Mouse (Mus musculus): ENCODE data around the gene D430041D05Rik. TPM values are rescaled to one million over a fixed set of nuclear protein-coding genes. Genes with fewer than 3 reads are reported as not detected.
A peak's percentile ranks its signal among the peaks of the same experiment; 100 is the strongest.
"Not testable (repeated sequence)": the region's sequence is repeated elsewhere in the genome, so short reads cannot be mapped to it uniquely, and the experiment has no call there.

D430041D05Rik gene
- total RNA-seq, 2 experiments from 2014 or later = 81.2 to 87.4 TPM

- no peak for TF ChIP-seq CTCF (conservative IDR thresholded peaks at IDR 0.05)
- H3K27ac ChIP-seq = peak overlapping the region; percentile 70
- DNase-seq (ENCODE audit: low spot score in 2 of 2) = no peak
- H3K4me3 ChIP-seq = peak overlapping the region; percentile 82
Observed at GRCm38 (mm10) chr2:104121681-104122504, 288.9 kb downstream of the D430041D05Rik start.

GRCm38 (mm10) chr2:104120312-104120711 lies 290.5 kb downstream of the D430041D05Rik start:
- peak; percentile 15; the same call in 1 of the 2 replicates for TF ChIP-seq CTCF (conservative IDR thresholded peaks at IDR 0.05)
- DNase-seq (ENCODE audit: low spot score in 2 of 2) = no peak
- no peak overlapping the region for H3K4me3 ChIP-seq
- peak overlapping the region; percentile 39; the same call in 1 of the 2 replicates for H3K27ac ChIP-seq

- no peak for TF ChIP-seq CTCF (conservative IDR thresholded peaks at IDR 0.05)
- Histone ChIP-seq H3K4me3 (no peak overlapping the region), H3K27ac (no peak overlapping the region)
- no peak for DNase-seq (ENCODE audit: low spot score in 2 of 2)
Observed at GRCm38 (mm10) chr2:104119097-104119496, 291.7 kb downstream of the D430041D05Rik start.

- not testable (repeated sequence) for H3K27ac ChIP-seq; H3K4me3 ChIP-seq; DNase-seq (ENCODE audit: low spot score in 2 of 2)
Observed at GRCm38 (mm10) chr2:104117173-104117572, 293.6 kb downstream of the D430041D05Rik start.

GRCm38 (mm10) chr2:104114898-104115297 lies 295.9 kb downstream of the D430041D05Rik start:
- TF ChIP-seq CTCF (conservative IDR thresholded peaks at IDR 0.05) = no peak
- Histone ChIP-seq H3K27ac (no peak overlapping the region), H3K4me3 (no peak overlapping the region)
- no peak for DNase-seq (ENCODE audit: low spot score in 2 of 2)

- not testable (repeated sequence) for H3K4me3 ChIP-seq; DNase-seq (ENCODE audit: low spot score in 2 of 2); H3K27ac ChIP-seq
Observed at GRCm38 (mm10) chr2:104113563-104113962, 297.2 kb downstream of the D430041D05Rik start.

- H3K4me3 ChIP-seq; DNase-seq (ENCODE audit: low spot score in 2 of 2); H3K27ac ChIP-seq: not testable (repeated sequence)
Observed at GRCm38 (mm10) chr2:104111170-104111797, 299.5 kb downstream of the D430041D05Rik start.

GRCm38 (mm10) chr2:104110031-104110430 lies 300.8 kb downstream of the D430041D05Rik start:
- no peak overlapping the region for H3K27ac ChIP-seq
- TF ChIP-seq CTCF (conservative IDR thresholded peaks at IDR 0.05) = no peak
- no peak overlapping the region for H3K4me3 ChIP-seq
- no peak for DNase-seq (ENCODE audit: low spot score in 2 of 2)

GRCm38 (mm10) chr2:104109528-104109927 lies 301.3 kb downstream of the D430041D05Rik start:
- no peak overlapping the region for H3K4me3 ChIP-seq
- DNase-seq (ENCODE audit: low spot score in 2 of 2) = no peak
- no peak for TF ChIP-seq CTCF (conservative IDR thresholded peaks at IDR 0.05)
- no peak overlapping the region for H3K27ac ChIP-seq

GRCm38 (mm10) chr2:104109021-104109420 lies 301.8 kb downstream of the D430041D05Rik start:
- DNase-seq (ENCODE audit: low spot score in 2 of 2); H3K4me3 ChIP-seq; H3K27ac ChIP-seq: not testable (repeated sequence)

- no peak for DNase-seq (ENCODE audit: low spot score in 2 of 2)
- no peak for TF ChIP-seq CTCF (conservative IDR thresholded peaks at IDR 0.05)
- H3K27ac ChIP-seq = no peak overlapping the region
- H3K4me3 ChIP-seq = no peak overlapping the region
Observed at GRCm38 (mm10) chr2:104104800-104105199, 306.0 kb downstream of the D430041D05Rik start.

- Histone ChIP-seq H3K27ac (no peak overlapping the region), H3K4me3 (no peak overlapping the region)
- no peak for DNase-seq (ENCODE audit: low spot score in 2 of 2)
- no peak for TF ChIP-seq CTCF (conservative IDR thresholded peaks at IDR 0.05)
Observed at GRCm38 (mm10) chr2:104099946-104100345, 310.9 kb downstream of the D430041D05Rik start.

GRCm38 (mm10) chr2:104099231-104099585 lies 311.6 kb downstream of the D430041D05Rik start:
- no peak for TF ChIP-seq CTCF (conservative IDR thresholded peaks at IDR 0.05)
- DNase-seq (ENCODE audit: low spot score in 2 of 2) = no peak
- Histone ChIP-seq H3K27ac (no peak overlapping the region), H3K4me3 (no peak overlapping the region)

All from layer of hippocampus, adult 2 months (tissue).